In the genomic region with DNA sequence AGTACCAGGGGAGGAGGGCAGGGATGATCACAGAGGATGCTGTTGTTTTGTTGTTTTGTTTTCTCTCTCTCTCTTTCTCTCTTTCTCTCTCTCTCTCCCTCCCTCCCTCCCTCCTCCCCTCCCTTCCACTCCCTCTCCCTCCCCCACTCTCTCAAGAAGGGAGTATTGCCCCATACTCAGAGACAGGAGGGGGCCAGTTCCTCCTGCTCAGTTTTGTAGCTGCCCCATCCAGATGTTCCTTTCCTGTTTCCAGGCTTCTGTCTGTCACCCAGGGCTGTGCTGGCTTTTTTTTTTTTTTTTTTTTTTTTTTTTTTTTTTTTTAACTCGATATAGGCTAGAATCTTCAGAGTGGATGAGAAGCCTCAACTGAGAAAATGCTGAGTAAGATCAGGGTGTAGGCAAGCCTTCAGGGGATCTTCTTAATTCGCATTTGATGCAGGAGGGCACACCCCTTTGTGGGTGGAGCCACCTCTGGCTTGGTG, we compare ENCODE assay signal across 27 mouse cellular contexts. TPM values are rescaled to one million over a fixed set of nuclear protein-coding genes. Genes with fewer than 3 reads are reported as not detected.
DNase-seq lines count a peak whose midpoint lies in the region; ATAC-seq and TF ChIP-seq lines count a peak whose summit lies in the region.
"Had no signal": no experiment of that assay in that cellular context is flagged by ENCODE, and none has a peak within 500 bp of the region (broad histone marks: within the 10 kb centered on the region; RNA-seq: fewer than 3 reads in every experiment).

No protein-coding gene starts in this region.

- no peak overlapping the region for H3K4me2 ChIP-seq in intestine, embryonic 14.5 days (ENCODE audit: low read length)
- no peak overlapping the region for H3K4me2 ChIP-seq in intestine, postnatal 0 days (replicated peaks; ENCODE audit: low read depth)
- H3K4me2 ChIP-seq: heart, embryonic 13.5 days; hindbrain, embryonic 14.5 days had no signal

- TF ChIP-seq CTCF in intestine, postnatal 0 days (IDR thresholded peaks at IDR 0.05; ENCODE audit: low read depth), result no peak

- in situ Hi-C loops in ES-E14 (cut with MboI; ENCODE audit: low sequenced_read_pairs in 2 of 2, unreplicated experiment in 2 of 2), result no loop called here

- H3K9me3 ChIP-seq in intestine, embryonic 14.5 days (ENCODE audit: control insufficient read depth, low read length), result 0 out of 2 replicates have a peak, but pooled peaks cover 5% of the 10 kb centered on the region
- H3K9me3 ChIP-seq in intestine, postnatal 0 days (ENCODE audit: control insufficient read depth), result no peaks in the 10 kb centered on the region
- H3K9me3 ChIP-seq in ES-E14 (ENCODE audit: control insufficient read depth, insufficient read depth, low read depth, low read length), result peaks cover 2% of the 10 kb centered on the region; the same call in 1 of the 2 replicates

- WGBS in intestine, embryonic 14.5 days, result 58% methylated on average over 2 of the region's 2 CpGs
- 72% methylated on average over 2 of the region's 2 CpGs for WGBS in intestine, postnatal 0 days

- no peak for ATAC-seq in intestine, embryonic 14.5 days (replicated peaks; ENCODE audit: low FRiP score, low TSS enrichment, low read depth)
- no peak for ATAC-seq in intestine, postnatal 0 days
- ATAC-seq in common myeloid progenitor, adult 5-6 weeks (replicated peaks; ENCODE audit: low read depth, poor library complexity, severe bottlenecking), result peak; percentile 32; the same call in 1 of the 2 replicates
- peak; percentile 66 for ATAC-seq in megakaryocyte, adult 5-6 weeks (ENCODE audit: poor library complexity, severe bottlenecking)
- ATAC-seq: forebrain, embryonic 14.5 days; forebrain, postnatal 0 days; inflammation-experienced regulatory T-cells, adult 6 months; Patski had no signal

- DNase-seq in intestine, embryonic 14.5 days (ENCODE audit: low spot score), result peak; percentile 40
- DNase-seq in ES-E14 (ENCODE audit: low read depth, low spot score), result no peak
- no peak for DNase-seq in urinary bladder, postnatal 4 days (ENCODE audit: low spot score in 2 of 2)
- DNase-seq in retina, postnatal 1 day, result no peak
- DNase-seq in left cerebral cortex, adult 8-10 months (ENCODE audit: low spot score in 2 of 2), result no peak
- DNase-seq: adrenal gland, postnatal 10 days; adrenal gland, postnatal 36 days; cerebellum, adult 11 months; cerebellum, adult 2 months; cerebellum, adult 9-11 months; cerebellum, postnatal 25 days; forebrain, postnatal 0 days; gastrocnemius, adult 2 months; gastrocnemius, postnatal 14 days; heart, adult 18-20 months; heart, postnatal 14 days; heart, postnatal 4 days had no signal

- H3K4me1 ChIP-seq in intestine, embryonic 14.5 days (replicated peaks; ENCODE audit: control insufficient read depth, insufficient read depth, low read length), result no peaks in the 10 kb centered on the region
- no peaks in the 10 kb centered on the region for H3K4me1 ChIP-seq in intestine, postnatal 0 days (replicated peaks; ENCODE audit: control insufficient read depth, insufficient read depth, low read length)
- H3K4me1 ChIP-seq in ES-E14 (ENCODE audit: control insufficient read depth in 2 of 2, insufficient read depth in 2 of 2, low read length in 2 of 2, poor library complexity in 1 of 2), result no peaks in the 10 kb centered on the region
- H3K4me1 ChIP-seq: heart, embryonic 10.5 days; heart, embryonic 13.5 days had no signal

- no peaks in the 10 kb centered on the region for H3K36me3 ChIP-seq in intestine, embryonic 14.5 days (ENCODE audit: control insufficient read depth, insufficient read depth, low read length)
- no peaks in the 10 kb centered on the region for H3K36me3 ChIP-seq in intestine, postnatal 0 days (ENCODE audit: control insufficient read depth, insufficient read depth)
- no peaks in the 10 kb centered on the region for H3K36me3 ChIP-seq in ES-E14 (ENCODE audit: control insufficient read depth, insufficient read depth, low read length, poor library complexity, severe bottlenecking)
- H3K36me3 ChIP-seq: heart, embryonic 10.5 days; heart, embryonic 13.5 days had no signal

- no peaks in the 10 kb centered on the region for H3K27me3 ChIP-seq in intestine, embryonic 14.5 days (replicated peaks; ENCODE audit: control insufficient read depth, insufficient read depth, low read length)
- no peaks in the 10 kb centered on the region for H3K27me3 ChIP-seq in intestine, postnatal 0 days (replicated peaks; ENCODE audit: control insufficient read depth, insufficient read depth, low read length)
- H3K27me3 ChIP-seq: heart, embryonic 13.5 days; Patski had no signal

- no peak overlapping the region for H3K9ac ChIP-seq in intestine, embryonic 14.5 days (ENCODE audit: low read length)
- H3K9ac ChIP-seq in intestine, postnatal 0 days (ENCODE audit: low read depth, low read length), result no peak overlapping the region
- no peak overlapping the region for H3K9ac ChIP-seq in ES-E14 (ENCODE audit: insufficient read depth, low read depth, low read length, poor library complexity, severe bottlenecking)
- H3K9ac ChIP-seq: forebrain, postnatal 0 days; heart, embryonic 13.5 days; hindbrain, embryonic 14.5 days had no signal

- H3K27ac ChIP-seq in intestine, embryonic 14.5 days (ENCODE audit: low read depth), result no peak overlapping the region
- no peak overlapping the region for H3K27ac ChIP-seq in intestine, postnatal 0 days (ENCODE audit: low read depth, low read length)
- no peak overlapping the region for H3K27ac ChIP-seq in ES-E14 (ENCODE audit: insufficient read depth, low read depth, low read length, poor library complexity, severe bottlenecking)
- H3K27ac ChIP-seq: gastrocnemius, adult 2 months; heart, embryonic 10.5 days; heart, embryonic 13.5 days; hindbrain, embryonic 14.5 days; hindbrain, postnatal 0 days had no signal

- no peak overlapping the region for H3K4me3 ChIP-seq in intestine, embryonic 14.5 days (ENCODE audit: low read depth, low read length)
- no peak overlapping the region for H3K4me3 ChIP-seq in intestine, postnatal 0 days (ENCODE audit: low read depth, low read length)
- H3K4me3 ChIP-seq in ES-E14 (ENCODE audit: insufficient read depth in 1 of 2, low read depth in 1 of 2, low read length in 2 of 2, poor library complexity in 1 of 2, severe bottlenecking in 1 of 2), result no peak overlapping the region
- H3K4me3 ChIP-seq: gastrocnemius, adult 2 months; heart, embryonic 10.5 days; heart, embryonic 13.5 days had no signal

TF ChIP-seq in ES-E14, 5 proteins besides CTCF, POLR2A, EP300 and RAD21:
- TF ChIP-seq CHD2 (IDR thresholded peaks at IDR 0.05; ENCODE audit: low read depth, low read length), result no peak
- TF ChIP-seq MAFK (IDR thresholded peaks at IDR 0.05; ENCODE audit: insufficient read depth, low read depth, low read length), result no peak
- TF ChIP-seq HCFC1 (IDR thresholded peaks at IDR 0.05; ENCODE audit: borderline replicate concordance, insufficient read depth, low read length), result no peak
- TF ChIP-seq ZC3H11A (IDR thresholded peaks at IDR 0.05; ENCODE audit: borderline replicate concordance, low read depth, low read length), result no peak
- peak; percentile 79 for TF ChIP-seq ZNF384 (IDR thresholded peaks at IDR 0.05; ENCODE audit: low read depth, low read length)

RNA-seq across cellular contexts. Expression of a gene that starts 55.4 kb away (rescaled TPM):
- 23.1 and 24.4 TPM in 2 replicates for polyA plus RNA-seq in intestine, embryonic 14.5 days (2014; fragmentation: Nextera tagmentation; extraction: Ambion mirVana)
- 12.0 and 12.8 TPM in 2 replicates for polyA plus RNA-seq in intestine, postnatal 0 days (2015; fragmentation: Nextera tagmentation; extraction: Ambion mirVana)
- total RNA-seq in ES-E14 (2012; rRNA removed), result 24.8 and 28.9 TPM in 2 replicates
- 8.7 and 14.9 TPM in 2 replicates for total RNA-seq in common myeloid progenitor, adult 5-6 weeks (2017)
- 13.3 and 18.1 TPM in 2 replicates for total RNA-seq in megakaryocyte, adult 5-6 weeks (2015)
- 10.2 and 11.2 TPM in 2 replicates for total RNA-seq in megakaryocyte, adult 5-6 weeks (2017)
- total RNA-seq in left cerebral cortex, adult 8-10 months (2022), result 10 to 100 TPM; 11.4 to 14.0 (median 12.3) TPM

RNA-seq across cellular contexts. Expression of a gene that starts 55.4 kb away (rescaled TPM):
- 14.4 and 15.0 TPM in 2 replicates for polyA plus RNA-seq in intestine, embryonic 14.5 days (2014; fragmentation: Nextera tagmentation; extraction: Ambion mirVana)
- polyA plus RNA-seq in intestine, postnatal 0 days (2015; fragmentation: Nextera tagmentation; extraction: Ambion mirVana), result 7.5 and 9.2 TPM in 2 replicates
- 8.5 and 10.2 TPM in 2 replicates for total RNA-seq in ES-E14 (2012; rRNA removed)
- total RNA-seq in common myeloid progenitor, adult 5-6 weeks (2017), result 9.5 and 14.0 TPM in 2 replicates
- 8.7 and 9.1 TPM in 2 replicates for total RNA-seq in megakaryocyte, adult 5-6 weeks (2015)
- 4.6 and 8.1 TPM in 2 replicates for total RNA-seq in megakaryocyte, adult 5-6 weeks (2017)
- 10 to 100 TPM; 13.4 to 15.6 (median 14.8) TPM for total RNA-seq in left cerebral cortex, adult 8-10 months (2022)

Comparison
In these comparisons a context has a peak if more than half of its experiments do, and no peak if none do; other contexts are left out.
1. ATAC-seq: peak in common myeloid progenitor, adult 5-6 weeks (single experiment) and megakaryocyte, adult 5-6 weeks (single experiment); none in intestine, embryonic 14.5 days (single experiment) and intestine, postnatal 0 days (single experiment).